Mouse (Mus musculus): ENCODE results near the gene 1700025G04Rik.

Gene 1700025G04Rik

DNA sequence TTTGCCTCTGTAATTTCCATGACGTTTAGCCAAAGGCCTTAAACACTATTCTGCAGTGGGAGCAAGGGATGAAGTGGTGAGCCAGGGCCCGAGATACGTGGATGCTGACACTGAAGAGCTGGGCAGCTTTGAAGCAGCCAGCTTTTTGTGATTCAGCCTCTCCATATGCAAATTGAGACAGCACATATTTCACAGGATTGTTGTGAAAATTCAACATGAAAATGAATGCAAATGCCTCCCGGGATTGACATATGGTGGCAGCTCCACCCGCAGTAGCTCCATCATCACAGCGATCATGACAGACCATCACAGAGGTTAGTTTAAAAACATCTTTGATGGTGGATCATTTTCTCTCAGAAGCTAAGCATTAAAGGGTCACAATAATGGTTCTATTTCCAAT is 85.4 kb downstream of the 1700025G04Rik start:
- no peaks in the 10 kb centered on the region for H3K36me3 ChIP-seq (ENCODE audit: control insufficient read depth, insufficient read depth, low read length, poor library complexity, severe bottlenecking)
- no peak for DNase-seq (ENCODE audit: low read depth, low spot score)
- no peaks in the 10 kb centered on the region for H3K27me3 ChIP-seq (ENCODE audit: control insufficient read depth, insufficient read depth, low read length, poor library complexity, severe bottlenecking)

DNA sequence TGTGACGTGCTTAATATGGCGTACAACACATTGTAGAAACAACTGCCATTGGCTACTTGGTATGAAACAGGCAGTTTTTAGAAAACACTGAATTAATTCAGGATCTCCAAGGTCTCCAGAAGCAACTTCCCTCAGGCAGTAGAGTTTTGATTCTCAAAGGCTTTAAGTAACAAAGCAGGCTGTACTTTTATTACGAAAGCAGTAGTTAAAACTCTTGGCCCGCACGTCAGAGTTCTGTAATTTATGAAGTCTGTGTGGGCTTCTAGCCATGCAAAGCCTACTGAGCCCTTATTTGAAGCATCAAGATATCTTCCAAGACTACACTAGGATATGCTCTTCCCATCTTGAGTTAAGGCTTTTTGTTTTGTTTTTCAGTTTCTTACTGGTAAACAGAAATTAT is 89.5 kb downstream of the 1700025G04Rik start:
- no peaks in the 10 kb centered on the region for H3K27me3 ChIP-seq (ENCODE audit: control insufficient read depth, insufficient read depth, low read length, poor library complexity, severe bottlenecking)
- H3K36me3 ChIP-seq (ENCODE audit: control insufficient read depth, insufficient read depth, low read length, poor library complexity, severe bottlenecking), result no peaks in the 10 kb centered on the region
- DNase-seq (ENCODE audit: low read depth, low spot score), result no peak

DNA sequence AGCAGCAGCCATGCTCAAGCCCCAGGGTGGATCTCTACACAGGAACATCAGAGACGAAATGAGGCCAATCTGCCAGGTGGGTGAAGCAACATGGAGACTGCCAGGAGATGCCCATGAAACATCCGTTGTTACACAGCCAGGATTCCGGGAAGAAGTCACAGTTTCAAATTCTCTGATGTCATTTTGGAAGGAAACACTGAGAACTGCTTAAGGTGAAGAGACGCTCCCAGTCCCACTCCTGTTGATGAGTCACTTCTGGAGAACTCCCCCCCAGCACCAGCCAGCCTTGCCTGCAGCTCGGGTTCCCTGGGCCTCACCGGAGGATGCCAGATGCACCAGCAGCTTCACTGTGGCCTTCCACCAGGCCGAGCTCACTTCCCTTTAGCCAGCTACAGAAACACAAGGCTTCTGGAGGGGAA is 90.5 kb downstream of the 1700025G04Rik start:
- Histone ChIP-seq H3K27me3 (ENCODE audit: control insufficient read depth, insufficient read depth, low read length, poor library complexity, severe bottlenecking) (no peaks in the 10 kb centered on the region), H3K36me3 (ENCODE audit: control insufficient read depth, insufficient read depth, low read length, poor library complexity, severe bottlenecking) (no peaks in the 10 kb centered on the region)
- DNase-seq (ENCODE audit: low read depth, low spot score), result no peak

DNA sequence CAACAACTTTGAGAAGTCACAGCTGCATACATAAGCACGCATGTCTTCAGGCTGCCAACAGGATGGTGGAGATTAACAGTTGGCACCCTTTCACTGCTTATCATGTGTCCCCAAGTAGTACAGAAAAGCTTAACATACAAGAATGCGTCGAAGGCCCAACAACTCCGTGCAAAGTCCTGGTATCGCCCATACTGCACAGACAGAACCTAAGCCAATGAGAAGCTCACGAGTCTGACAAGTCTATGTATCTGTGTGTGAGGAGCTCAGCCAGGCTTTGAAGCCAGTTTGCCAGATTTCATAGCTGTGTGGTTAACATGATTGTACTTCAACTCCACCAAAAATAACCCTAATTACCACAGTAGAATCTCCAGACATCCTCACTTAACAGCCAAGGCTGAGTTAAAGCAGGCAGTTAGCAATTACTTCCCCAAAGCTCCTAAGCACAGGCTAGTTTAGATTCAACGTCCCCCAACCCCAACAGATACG is 91.2 kb downstream of the 1700025G04Rik start:
- Histone ChIP-seq H3K27me3 (ENCODE audit: control insufficient read depth, insufficient read depth, low read length, poor library complexity, severe bottlenecking) (no peaks in the 10 kb centered on the region), H3K36me3 (ENCODE audit: control insufficient read depth, insufficient read depth, low read length, poor library complexity, severe bottlenecking) (no peaks in the 10 kb centered on the region)
- DNase-seq (ENCODE audit: low read depth, low spot score), result no peak

DNA sequence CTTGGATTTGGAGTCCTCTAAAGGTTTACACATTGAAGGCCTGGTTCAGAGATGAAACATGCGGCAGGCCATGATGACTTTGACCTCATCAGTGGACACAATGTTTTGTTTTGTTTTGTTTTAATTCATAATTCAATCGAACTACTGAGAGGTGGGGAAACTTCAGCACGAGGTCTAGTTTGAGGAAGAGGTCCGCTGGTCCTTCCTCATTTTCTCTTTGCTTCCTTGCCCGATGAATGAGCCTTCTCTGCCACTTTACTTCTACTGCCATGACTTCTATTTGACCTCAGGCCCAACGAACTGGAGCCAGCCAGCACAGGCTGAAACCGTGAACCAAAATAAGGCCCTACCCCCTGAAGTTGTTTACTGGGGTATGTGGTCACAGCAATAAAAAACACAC is 92.3 kb downstream of the 1700025G04Rik start:
- H3K36me3 ChIP-seq (ENCODE audit: control insufficient read depth, insufficient read depth, low read length, poor library complexity, severe bottlenecking), result no peaks in the 10 kb centered on the region
- DNase-seq (ENCODE audit: low read depth, low spot score), result no peak
- no peaks in the 10 kb centered on the region for H3K27me3 ChIP-seq (ENCODE audit: control insufficient read depth, insufficient read depth, low read length, poor library complexity, severe bottlenecking)

DNA sequence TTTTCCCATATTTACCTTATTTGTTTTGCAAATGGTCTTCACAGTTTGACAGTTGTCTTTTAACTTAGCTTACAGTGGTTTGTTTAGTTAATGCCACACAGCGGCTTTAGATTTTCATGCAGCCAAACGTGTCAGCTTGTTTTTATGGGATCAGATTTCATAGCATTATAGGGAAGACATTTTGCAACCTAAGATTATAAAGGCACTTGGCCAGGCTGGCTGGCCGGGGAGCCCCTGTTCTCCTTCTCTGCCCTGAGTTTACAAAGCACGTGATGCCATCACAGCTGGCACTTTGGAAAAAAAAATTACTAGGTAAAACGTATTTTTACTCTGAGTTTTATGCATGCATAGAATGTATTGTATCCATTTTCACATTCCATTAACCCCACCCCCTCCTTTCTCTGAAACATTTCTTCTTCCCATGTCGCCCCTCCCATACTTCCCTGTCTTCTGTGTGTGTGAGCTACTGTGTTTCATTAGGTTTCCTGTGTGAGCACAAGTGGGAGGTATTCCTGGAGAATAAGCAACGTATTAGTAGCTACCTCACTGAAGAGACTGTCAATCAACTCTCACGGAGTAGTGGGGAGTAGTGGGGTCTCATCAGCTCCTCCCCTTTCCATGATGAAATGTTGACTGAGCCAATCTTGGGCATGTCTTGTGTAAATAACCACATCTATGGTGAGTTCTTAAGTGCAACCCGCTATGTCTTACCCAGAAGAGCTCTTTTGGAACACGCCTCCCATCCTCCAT is 93.8 kb downstream of the 1700025G04Rik start:
- Histone ChIP-seq H3K27me3 (ENCODE audit: control insufficient read depth, insufficient read depth, low read length, poor library complexity, severe bottlenecking) (no peaks in the 10 kb centered on the region), H3K36me3 (ENCODE audit: control insufficient read depth, insufficient read depth, low read length, poor library complexity, severe bottlenecking) (no peaks in the 10 kb centered on the region)
- DNase-seq (ENCODE audit: low read depth, low spot score), result no peak

DNA sequence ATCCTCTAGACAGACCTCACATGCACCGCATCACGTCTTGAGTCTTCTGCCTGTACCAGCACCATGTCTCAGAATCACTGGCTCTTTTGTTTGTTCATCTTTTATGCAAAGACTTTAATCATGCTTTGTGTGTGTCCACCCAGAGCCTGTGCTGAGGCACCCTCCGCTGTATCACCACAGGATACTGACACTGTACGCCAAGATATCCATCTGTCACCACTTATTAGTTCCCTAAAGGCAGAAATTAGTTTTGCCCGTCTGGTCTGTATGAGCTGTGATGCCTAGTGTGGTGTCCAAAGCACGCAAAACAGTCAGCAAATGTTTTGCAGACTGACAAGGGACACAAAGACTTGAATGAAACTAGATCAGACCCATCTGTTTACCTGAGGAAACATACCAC is 95.7 kb downstream of the 1700025G04Rik start:
- H3K27me3 ChIP-seq (ENCODE audit: control insufficient read depth, insufficient read depth, low read length, poor library complexity, severe bottlenecking), result no peaks in the 10 kb centered on the region
- DNase-seq (ENCODE audit: low read depth, low spot score), result no peak
- no peaks in the 10 kb centered on the region for H3K36me3 ChIP-seq (ENCODE audit: control insufficient read depth, insufficient read depth, low read length, poor library complexity, severe bottlenecking)

DNA sequence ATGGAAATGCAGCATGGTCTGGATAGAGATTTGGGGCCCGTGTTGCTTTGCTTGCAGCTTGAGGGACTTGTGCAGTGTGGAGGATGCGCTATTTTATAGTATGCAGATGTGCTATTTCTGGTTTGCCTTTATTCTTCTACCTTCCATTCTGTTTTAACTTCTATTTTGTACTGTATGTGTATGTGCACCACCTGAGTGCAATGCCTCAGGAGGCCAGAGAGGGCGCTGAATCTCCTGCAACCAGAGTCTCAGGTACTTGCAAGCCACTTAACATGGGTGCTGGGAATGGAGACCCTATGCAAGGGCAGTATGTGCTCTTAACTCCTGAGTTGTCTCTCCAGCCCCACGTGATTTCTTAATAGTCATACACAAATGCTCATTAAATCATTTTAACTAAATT is 98.4 kb downstream of the 1700025G04Rik start:
- Histone ChIP-seq H3K27me3 (ENCODE audit: control insufficient read depth, insufficient read depth, low read length, poor library complexity, severe bottlenecking) (no peaks in the 10 kb centered on the region), H3K36me3 (ENCODE audit: control insufficient read depth, insufficient read depth, low read length, poor library complexity, severe bottlenecking) (no peaks in the 10 kb centered on the region)
- DNase-seq (ENCODE audit: low read depth, low spot score), result no peak

DNA sequence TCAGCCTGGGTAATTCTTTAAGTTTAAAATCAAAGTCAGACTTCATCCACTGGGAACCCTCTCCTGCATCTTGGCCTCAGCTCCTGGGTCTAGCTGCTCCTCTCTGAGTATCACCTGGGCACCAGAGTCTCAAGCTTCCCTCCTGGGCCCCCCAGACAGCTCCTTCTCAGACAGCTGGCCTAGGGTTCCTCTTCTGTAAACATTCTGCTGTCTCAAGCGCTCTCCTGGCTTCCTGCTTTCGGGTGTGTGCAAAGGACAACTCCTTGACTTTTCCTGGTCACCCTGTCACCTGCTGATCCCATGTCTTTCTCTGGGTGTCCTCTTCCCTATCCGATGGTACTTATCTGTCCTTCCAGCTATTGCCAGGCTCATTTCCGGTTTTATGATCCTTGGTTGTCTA is 99.3 kb downstream of the 1700025G04Rik start:
- H3K36me3 ChIP-seq (ENCODE audit: control insufficient read depth, insufficient read depth, low read length, poor library complexity, severe bottlenecking), result no peaks in the 10 kb centered on the region
- H3K27me3 ChIP-seq (ENCODE audit: control insufficient read depth, insufficient read depth, low read length, poor library complexity, severe bottlenecking), result no peaks in the 10 kb centered on the region
- no peak for DNase-seq (ENCODE audit: low read depth, low spot score)

DNA sequence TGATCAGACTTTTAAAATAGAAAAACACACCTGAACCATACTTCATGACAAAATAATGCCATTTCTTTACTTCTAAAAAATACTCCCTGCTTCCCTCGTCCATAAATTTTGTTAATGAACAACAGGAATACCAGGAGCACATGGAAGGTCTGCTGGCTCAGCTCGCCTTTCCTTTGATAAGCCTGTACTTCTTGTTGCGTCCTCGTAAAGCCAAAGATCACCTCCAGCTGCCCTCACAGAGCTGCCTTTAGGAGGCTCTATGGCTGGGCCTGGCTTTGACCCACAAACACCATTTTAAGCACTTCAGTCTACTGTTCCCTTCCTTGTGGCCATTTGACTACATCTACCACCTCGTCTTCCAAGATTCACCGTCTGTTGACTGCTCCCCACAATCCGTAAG is 101.2 kb downstream of the 1700025G04Rik start:
- no peak for DNase-seq (ENCODE audit: low read depth, low spot score)
- H3K36me3 ChIP-seq (ENCODE audit: control insufficient read depth, insufficient read depth, low read length, poor library complexity, severe bottlenecking), result no peaks in the 10 kb centered on the region
- no peaks in the 10 kb centered on the region for H3K27me3 ChIP-seq (ENCODE audit: control insufficient read depth, insufficient read depth, low read length, poor library complexity, severe bottlenecking)

DNA sequence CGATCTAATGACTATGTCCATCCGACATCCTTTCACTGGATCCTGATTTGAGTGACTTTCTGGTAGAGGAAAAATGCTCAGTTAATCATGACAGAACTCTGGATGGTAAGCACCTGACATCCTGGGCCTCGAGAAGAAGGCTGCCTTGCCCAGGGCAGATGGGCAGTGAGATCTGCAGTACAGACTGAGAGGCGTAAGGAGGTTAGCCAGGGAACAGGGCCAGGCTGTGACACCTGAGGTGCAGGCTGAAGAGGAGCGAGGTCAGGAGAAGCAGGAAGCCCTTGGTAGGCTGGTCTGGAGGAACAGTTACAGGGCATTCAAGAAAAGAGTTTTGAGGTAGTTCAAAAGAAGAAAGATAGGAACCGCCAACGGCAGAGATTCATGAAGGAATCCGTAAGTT is 101.9 kb downstream of the 1700025G04Rik start:
- DNase-seq (ENCODE audit: low read depth, low spot score), result no peak
- H3K36me3 ChIP-seq (ENCODE audit: control insufficient read depth, insufficient read depth, low read length, poor library complexity, severe bottlenecking), result no peaks in the 10 kb centered on the region
- H3K27me3 ChIP-seq (ENCODE audit: control insufficient read depth, insufficient read depth, low read length, poor library complexity, severe bottlenecking), result no peaks in the 10 kb centered on the region

DNA sequence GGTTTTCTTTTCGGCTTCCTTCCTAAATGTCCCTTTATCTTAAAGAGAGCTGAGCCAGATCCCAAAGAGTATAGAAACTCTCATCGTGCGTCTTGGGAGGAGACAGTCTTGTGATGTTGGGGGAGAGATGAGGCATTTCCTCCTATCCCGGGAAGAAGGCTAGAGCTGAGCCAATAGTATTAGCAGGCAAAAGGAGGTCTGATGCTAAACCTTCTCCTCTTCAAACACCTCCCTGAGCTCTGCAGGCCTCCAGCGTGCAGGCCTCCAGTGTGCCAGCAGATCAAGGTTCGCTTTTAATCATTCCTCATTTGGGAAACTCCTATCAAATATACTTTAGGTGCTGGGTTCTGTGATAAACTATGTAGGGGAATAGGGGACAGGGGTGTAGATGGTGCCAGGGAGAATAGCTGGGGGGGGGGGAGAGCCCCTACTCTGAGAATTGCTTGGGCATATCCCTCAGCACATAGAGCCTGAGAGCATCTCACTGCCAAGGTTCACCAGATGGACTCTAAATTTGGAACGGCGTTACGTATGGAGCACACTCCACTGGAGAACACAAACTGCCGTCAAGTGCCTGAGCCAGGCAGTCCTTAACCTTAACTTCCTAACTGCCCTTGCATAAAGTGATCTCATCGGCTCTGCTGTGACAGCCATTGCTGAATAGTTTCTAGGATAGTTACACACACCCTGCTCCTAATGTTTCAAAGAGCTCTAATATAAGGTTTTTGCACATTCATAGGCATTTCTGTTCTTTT is 103.7 kb downstream of the 1700025G04Rik start:
- no peak for DNase-seq (ENCODE audit: low read depth, low spot score)
- H3K36me3 ChIP-seq (ENCODE audit: control insufficient read depth, insufficient read depth, low read length, poor library complexity, severe bottlenecking), result no peaks in the 10 kb centered on the region
- H3K27me3 ChIP-seq (ENCODE audit: control insufficient read depth, insufficient read depth, low read length, poor library complexity, severe bottlenecking), result no peaks in the 10 kb centered on the region

DNA sequence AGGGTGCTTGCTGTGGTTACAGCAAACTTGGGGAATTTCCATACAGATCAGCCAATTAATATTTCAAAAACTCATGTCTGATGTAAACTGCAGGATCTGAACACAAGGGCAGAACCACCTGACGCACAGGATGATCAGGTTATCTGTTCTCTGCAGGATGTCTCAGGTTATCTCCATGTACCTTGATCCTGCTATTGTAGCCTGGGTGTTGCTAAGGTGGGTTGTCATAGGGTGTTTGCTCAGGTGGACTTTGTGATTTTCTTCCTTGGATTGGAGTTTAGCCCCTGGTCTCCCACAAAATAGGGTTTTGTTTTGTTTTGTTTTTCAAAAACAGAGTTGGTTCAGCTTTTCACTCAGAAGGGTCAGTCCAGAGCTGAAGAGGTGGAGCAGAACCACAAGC is 104.9 kb downstream of the 1700025G04Rik start:
- DNase-seq (ENCODE audit: low read depth, low spot score), result no peak
- Histone ChIP-seq H3K36me3 (ENCODE audit: control insufficient read depth, insufficient read depth, low read length, poor library complexity, severe bottlenecking) (no peaks in the 10 kb centered on the region), H3K27me3 (ENCODE audit: control insufficient read depth, insufficient read depth, low read length, poor library complexity, severe bottlenecking) (no peaks in the 10 kb centered on the region)

DNA sequence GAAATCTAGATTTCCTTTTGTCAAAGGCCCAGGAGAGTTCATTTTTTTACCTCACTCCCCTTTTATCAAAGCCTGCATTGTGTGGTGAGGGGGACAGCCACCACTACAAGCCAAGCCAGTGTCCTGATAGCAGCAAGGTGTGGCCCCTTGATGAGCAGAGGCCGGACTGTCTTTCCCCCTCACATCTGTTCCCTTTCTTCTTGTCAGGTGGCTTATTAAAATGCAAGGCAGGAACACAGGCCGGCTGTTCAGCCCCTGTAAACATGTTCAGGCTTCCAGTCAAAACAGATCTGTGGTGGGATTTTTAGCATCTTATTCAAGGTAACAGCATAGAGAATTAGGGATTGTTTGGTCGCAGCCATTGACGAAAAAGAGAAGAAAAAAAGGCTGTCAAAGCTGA is 105.9 kb downstream of the 1700025G04Rik start:
- Histone ChIP-seq H3K36me3 (ENCODE audit: control insufficient read depth, insufficient read depth, low read length, poor library complexity, severe bottlenecking) (no peaks in the 10 kb centered on the region), H3K27me3 (ENCODE audit: control insufficient read depth, insufficient read depth, low read length, poor library complexity, severe bottlenecking) (no peaks in the 10 kb centered on the region)
- DNase-seq (ENCODE audit: low read depth, low spot score), result no peak

DNA sequence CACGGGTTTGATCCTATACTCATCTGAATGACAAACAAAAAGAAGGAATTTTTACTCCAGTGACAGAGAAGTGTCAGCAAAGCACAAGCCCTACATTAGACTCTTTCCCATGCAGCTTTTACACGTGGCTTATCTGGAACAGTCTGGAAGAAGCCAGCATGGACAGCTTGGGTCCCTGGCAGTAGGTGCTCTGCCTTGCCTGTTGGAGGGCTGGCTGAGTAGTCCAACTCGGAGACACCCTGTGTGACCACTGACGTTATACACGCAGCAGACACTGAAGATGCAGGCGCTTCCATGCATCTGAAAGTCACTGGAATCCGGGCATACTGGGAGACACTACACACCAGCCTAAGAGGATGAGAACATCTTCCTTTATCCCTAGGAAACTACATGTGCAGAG is 109.4 kb downstream of the 1700025G04Rik start:
- no peak for DNase-seq (ENCODE audit: low read depth, low spot score)
- Histone ChIP-seq H3K36me3 (ENCODE audit: control insufficient read depth, insufficient read depth, low read length, poor library complexity, severe bottlenecking) (no peaks in the 10 kb centered on the region), H3K27me3 (ENCODE audit: control insufficient read depth, insufficient read depth, low read length, poor library complexity, severe bottlenecking) (no peaks in the 10 kb centered on the region)

Measured in splenic B cell, adult 2 months (primary cell).